Mouse (Mus musculus) testis, adult 2 months (tissue): ENCODE measurements at regions not wholly inside any gene's neighbourhood (a gene's known extent, or its start where the extent isn't known, plus 50 kb on each side); places are given as distances from the start of the nearest gene placed in this dataset.

Source experiments
- H3K27ac ChIP-seq: fragments of 200-500 bp; 2 replicates; pipeline ENCODE4 v1.5.1; 2012; ENCODE audit warnings: low read depth, low read length; ENCODE audit not compliant: control insufficient read depth, insufficient read depth
- H3K27me3 ChIP-seq: fragments of 200-500 bp; 2 replicates; pipeline ENCODE4 v1.6.1; 2012; ENCODE audit warnings: mild to moderate bottlenecking, low read length, moderate library complexity; ENCODE audit not compliant: control insufficient read depth, insufficient read depth
- H3K36me3 ChIP-seq: fragments of 200-500 bp; 2 replicates; pipeline ENCODE4 v1.6.1; 2012; ENCODE audit warnings: mild to moderate bottlenecking, low read length; ENCODE audit not compliant: control insufficient read depth, insufficient read depth
- H3K4me1 ChIP-seq: fragments of 200-500 bp; 2 replicates; pipeline ENCODE4 v1.6.1; 2012; ENCODE audit warnings: low read length; ENCODE audit not compliant: control insufficient read depth, insufficient read depth
- H3K4me3 ChIP-seq: fragments of 200-500 bp; 2 replicates; pipeline ENCODE4 v1.5.1; 2012; ENCODE audit warnings: low read depth, mild to moderate bottlenecking, low read length, moderate library complexity, mixed read lengths; ENCODE audit not compliant: control insufficient read depth
- CTCF ChIP-seq: fragments of 200-500 bp; IDR thresholded peaks from 2 replicates; pipeline ENCODE4 v1.5.1; 2012; ENCODE audit warnings: low read depth, mild to moderate bottlenecking, inconsistent platforms, low read length, moderate library complexity; ENCODE audit not compliant: control insufficient read depth, insufficient read depth, insufficient replicate concordance
- POLR2A ChIP-seq: fragments of 200-500 bp; IDR thresholded peaks from 2 replicates; pipeline ENCODE4 v1.6.1; 2012; ENCODE audit warnings: low read depth, mild to moderate bottlenecking, inconsistent platforms, low read length, moderate library complexity; ENCODE audit not compliant: control insufficient read depth

GRCm38 (mm10) chr17:9741321-9741720 is 71.8 kb upstream of the Pabpc6 start:
- Histone ChIP-seq H3K36me3 (no peaks in the 10 kb centered on the region), H3K4me1 (no peaks in the 10 kb centered on the region), H3K27me3 (no peaks in the 10 kb centered on the region), H3K4me3 (no peak overlapping the region), H3K27ac (no peak overlapping the region)
- TF ChIP-seq CTCF (no peak), POLR2A (no peak)

- H3K4me3 ChIP-seq = no peak overlapping the region
- TF ChIP-seq POLR2A (no peak), CTCF (no peak)
- H3K36me3 ChIP-seq = no peaks in the 10 kb centered on the region
- peaks cover 6% of the 10 kb centered on the region for H3K4me1 ChIP-seq
- no peaks in the 10 kb centered on the region for H3K27me3 ChIP-seq
- no peak overlapping the region for H3K27ac ChIP-seq
These were observed 59.5 kb upstream of the Pabpc6 start for GRCm38 (mm10) chr17:9729020-9729419.

GRCm38 (mm10) chr17:9725704-9726469 is 56.4 kb upstream of the Pabpc6 start:
- peak overlapping the region; percentile 64; the same call in 1 of the 2 replicates for H3K27ac ChIP-seq

GRCm38 (mm10) chr17:9723484-9723883 is 54.0 kb upstream of the Pabpc6 start:
- Histone ChIP-seq H3K27me3 (no peaks in the 10 kb centered on the region), H3K36me3 (no peaks in the 10 kb centered on the region), H3K4me3 (no peak overlapping the region), H3K4me1 (peaks cover 6% of the 10 kb centered on the region), H3K27ac (no peak overlapping the region)
- TF ChIP-seq POLR2A (no peak), CTCF (no peak)

More at GRCm38 (mm10) chr17:9725704-9726469, 56.4 kb upstream of the Pabpc6 start:
- Histone ChIP-seq H3K4me3 (peak overlapping the region; percentile 54), H3K27me3 (no peaks in the 10 kb centered on the region), H3K36me3 (no peaks in the 10 kb centered on the region), H3K4me1 (peaks cover 6% of the 10 kb centered on the region)
- TF ChIP-seq POLR2A (peak; percentile 56; the same call in 1 of the 2 replicates), CTCF (no peak)

- H3K36me3 ChIP-seq = no peaks in the 10 kb centered on the region
- TF ChIP-seq POLR2A (no peak), CTCF (no peak)
- H3K27me3 ChIP-seq = no peaks in the 10 kb centered on the region
- H3K4me3 ChIP-seq = no peak overlapping the region
- no peak overlapping the region for H3K27ac ChIP-seq
- H3K4me1 ChIP-seq = peaks cover 6% of the 10 kb centered on the region
These were observed 53.2 kb upstream of the Pabpc6 start for GRCm38 (mm10) chr17:9722709-9723108.
